Mouse (Mus musculus): ENCODE data around the gene A530016L24Rik.

DNA sequence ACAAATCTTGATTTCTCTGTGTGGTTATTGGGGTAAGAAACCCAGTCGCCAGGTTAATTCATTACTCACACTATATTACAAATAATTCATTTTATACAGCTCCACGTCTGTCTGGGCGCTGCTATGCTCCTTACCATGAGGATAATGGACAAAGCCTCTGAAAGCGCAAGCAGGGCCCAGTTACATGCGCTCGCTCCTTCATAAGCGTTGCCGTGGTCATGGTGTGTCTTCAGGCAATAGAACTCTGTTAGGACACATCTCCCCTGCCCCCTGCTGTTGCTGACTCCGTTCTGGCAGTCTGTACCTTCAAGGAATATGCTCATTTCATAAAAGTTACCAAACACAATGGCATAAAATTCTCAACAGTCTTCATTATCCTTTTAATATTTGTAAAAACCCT is 37.4 kb upstream of the A530016L24Rik start:
- TF ChIP-seq CTCF (IDR thresholded peaks at IDR 0.05; ENCODE audit: borderline replicate concordance, control insufficient read depth, extremely low read depth, insufficient read depth, low read length, poor library complexity): no peak
- no peak for TF ChIP-seq POLR2A (IDR thresholded peaks at IDR 0.05; ENCODE audit: control insufficient read depth, extremely low read depth, insufficient read depth, low read length, poor library complexity)

Measured in thymus, adult 2 months (tissue).